Mouse (Mus musculus): ENCODE results near the gene Ptcd2. TPM values are rescaled to one million over a fixed set of nuclear protein-coding genes. Genes with fewer than 3 reads are reported as not detected.
A peak's percentile ranks its signal among the peaks of the same experiment; 100 is the strongest.

The Ptcd2 gene
- polyA plus RNA-seq, 1 experiment, result 10.8 TPM

GRCm38 (mm10) chr13:99378223-99378622 is 33.7 kb upstream of the Ptcd2 start:
- no peaks in the 10 kb centered on the region for H3K4me1 ChIP-seq (ENCODE audit: control insufficient read depth, insufficient read depth, low read length)
- H3K4me3 ChIP-seq (replicated peaks; ENCODE audit: extremely low read depth, low read depth, low read length), result no peak overlapping the region
- WGBS, result 68% methylated on average over 1 of the region's 1 CpGs
- DNase-seq, result no peak
- TF ChIP-seq CTCF (IDR thresholded peaks at IDR 0.05; ENCODE audit: insufficient read depth, low read length) (no peak), POLR2A (IDR thresholded peaks at IDR 0.05; ENCODE audit: borderline replicate concordance, extremely low read depth, low read depth, low read length) (no peak)

- WGBS, result 63% methylated on average over 6 of the region's 6 CpGs
- no peak for DNase-seq
- H3K4me3 ChIP-seq (replicated peaks; ENCODE audit: extremely low read depth, low read depth, low read length), result no peak overlapping the region
- no peaks in the 10 kb centered on the region for H3K4me1 ChIP-seq (ENCODE audit: control insufficient read depth, insufficient read depth, low read length)
- TF ChIP-seq CTCF (IDR thresholded peaks at IDR 0.05; ENCODE audit: insufficient read depth, low read length), result no peak
- TF ChIP-seq POLR2A (IDR thresholded peaks at IDR 0.05; ENCODE audit: borderline replicate concordance, extremely low read depth, low read depth, low read length), result no peak
Measured at GRCm38 (mm10) chr13:99377055-99377454, 32.5 kb upstream of the Ptcd2 start.

- 36% methylated on average over 6 of the region's 6 CpGs for WGBS
- TF ChIP-seq CTCF (IDR thresholded peaks at IDR 0.05; ENCODE audit: insufficient read depth, low read length), result peak; percentile 59
- no peak for TF ChIP-seq POLR2A (IDR thresholded peaks at IDR 0.05; ENCODE audit: borderline replicate concordance, extremely low read depth, low read depth, low read length)
- Histone ChIP-seq H3K4me1 (ENCODE audit: control insufficient read depth, insufficient read depth, low read length) (no peaks in the 10 kb centered on the region), H3K4me3 (replicated peaks; ENCODE audit: extremely low read depth, low read depth, low read length) (no peak overlapping the region)
- DNase-seq, result peak; percentile 68
Measured at GRCm38 (mm10) chr13:99375550-99375949, 31.0 kb upstream of the Ptcd2 start.

GRCm38 (mm10) chr13:99374191-99374590 is 29.7 kb upstream of the Ptcd2 start:
- H3K4me3 ChIP-seq (replicated peaks; ENCODE audit: extremely low read depth, low read depth, low read length), result no peak overlapping the region
- no peaks in the 10 kb centered on the region for H3K4me1 ChIP-seq (ENCODE audit: control insufficient read depth, insufficient read depth, low read length)
- TF ChIP-seq POLR2A (IDR thresholded peaks at IDR 0.05; ENCODE audit: borderline replicate concordance, extremely low read depth, low read depth, low read length) (no peak), CTCF (IDR thresholded peaks at IDR 0.05; ENCODE audit: insufficient read depth, low read length) (no peak)
- WGBS, result 80% methylated on average over 4 of the region's 4 CpGs
- DNase-seq, result no peak

DNA sequence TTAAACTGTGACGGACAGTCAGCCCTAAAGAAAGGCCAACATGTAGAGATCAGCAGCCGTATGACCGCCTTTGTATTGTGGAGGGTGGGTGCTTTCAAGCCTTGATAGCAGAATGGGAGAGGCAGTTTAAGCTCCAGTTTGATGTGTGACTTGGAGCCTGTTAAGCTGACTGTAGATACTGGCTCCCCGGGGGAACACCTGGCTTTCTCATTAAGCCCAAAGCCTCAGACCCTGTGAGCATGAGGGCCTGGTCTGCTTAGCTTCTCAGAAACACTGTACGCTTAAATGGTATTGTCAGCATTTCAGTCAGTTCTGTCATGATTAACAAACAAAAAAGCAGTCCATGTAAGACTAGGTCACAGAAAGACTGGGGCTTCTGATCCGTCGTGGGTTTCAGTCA is 29.2 kb upstream of the Ptcd2 start:
- Histone ChIP-seq H3K4me3 (replicated peaks; ENCODE audit: extremely low read depth, low read depth, low read length) (no peak overlapping the region), H3K4me1 (ENCODE audit: control insufficient read depth, insufficient read depth, low read length) (no peaks in the 10 kb centered on the region)
- WGBS, result 80% methylated on average over 7 of the region's 7 CpGs
- TF ChIP-seq CTCF (IDR thresholded peaks at IDR 0.05; ENCODE audit: insufficient read depth, low read length) (no peak), POLR2A (IDR thresholded peaks at IDR 0.05; ENCODE audit: borderline replicate concordance, extremely low read depth, low read depth, low read length) (no peak)
- DNase-seq, result no peak

- TF ChIP-seq POLR2A (IDR thresholded peaks at IDR 0.05; ENCODE audit: borderline replicate concordance, extremely low read depth, low read depth, low read length), result no peak
- no peak for TF ChIP-seq CTCF (IDR thresholded peaks at IDR 0.05; ENCODE audit: insufficient read depth, low read length)
- Histone ChIP-seq H3K4me1 (ENCODE audit: control insufficient read depth, insufficient read depth, low read length) (no peaks in the 10 kb centered on the region), H3K4me3 (replicated peaks; ENCODE audit: extremely low read depth, low read depth, low read length) (no peak overlapping the region)
- no peak for DNase-seq
- 92% methylated on average over 5 of the region's 5 CpGs for WGBS
Measured at GRCm38 (mm10) chr13:99371285-99371684, 26.8 kb upstream of the Ptcd2 start.

DNA sequence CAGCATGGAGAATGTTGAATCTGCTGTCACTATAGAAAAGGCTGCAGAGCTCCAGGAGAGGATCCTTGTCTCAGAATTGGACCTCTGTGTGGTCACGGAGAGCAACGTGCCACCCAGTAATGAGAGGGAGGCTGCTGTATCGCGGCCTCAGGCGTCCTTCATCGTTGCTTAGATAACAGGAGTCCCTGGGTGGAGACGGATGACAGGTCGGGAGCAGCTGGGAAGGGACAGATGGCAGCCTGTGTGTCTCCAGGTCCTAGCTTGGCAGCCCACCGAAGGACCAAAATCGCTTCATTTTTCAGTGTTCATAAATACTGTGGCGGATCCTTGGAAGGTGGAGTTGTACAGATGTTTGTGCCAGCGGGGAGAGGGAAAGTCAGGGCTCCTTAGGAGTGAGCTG is 24.6 kb upstream of the Ptcd2 start:
- Histone ChIP-seq H3K4me1 (ENCODE audit: control insufficient read depth, insufficient read depth, low read length) (no peaks in the 10 kb centered on the region), H3K4me3 (replicated peaks; ENCODE audit: extremely low read depth, low read depth, low read length) (no peak overlapping the region)
- no peak for DNase-seq
- no peak for TF ChIP-seq POLR2A (IDR thresholded peaks at IDR 0.05; ENCODE audit: borderline replicate concordance, extremely low read depth, low read depth, low read length)
- 73% methylated on average over 12 of the region's 12 CpGs for WGBS

DNA sequence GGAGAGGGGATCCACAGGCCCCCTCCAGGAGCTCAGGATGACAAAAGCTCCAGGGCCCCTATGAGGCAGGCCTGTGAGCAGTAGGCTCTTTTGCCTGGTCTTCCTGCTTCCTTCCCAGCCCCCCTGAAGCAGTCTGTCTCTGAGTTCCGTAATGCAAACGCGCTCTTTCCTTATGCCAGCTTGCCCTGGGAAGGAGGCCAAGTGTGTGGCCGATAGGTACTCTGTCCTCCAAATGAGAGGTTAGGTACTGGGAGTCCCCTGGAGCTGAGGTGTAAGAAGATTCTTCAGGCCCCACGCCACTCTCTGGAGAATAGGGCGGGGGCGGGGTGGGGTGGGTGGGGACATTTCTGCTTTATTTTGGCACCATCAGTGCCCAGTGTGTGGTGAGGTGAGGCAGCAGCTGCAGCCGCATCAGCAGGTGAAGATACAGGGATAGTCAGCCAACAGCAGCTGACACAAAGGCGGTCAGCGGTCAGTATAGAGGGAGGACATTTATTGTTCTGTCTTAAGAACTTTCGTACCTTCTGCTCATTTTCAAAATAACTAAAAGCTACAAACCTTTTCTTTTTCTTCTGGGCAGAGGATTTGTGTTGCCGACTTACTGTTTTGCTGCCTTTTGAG is 23.2 kb upstream of the Ptcd2 start:
- no peak overlapping the region for H3K4me3 ChIP-seq (replicated peaks; ENCODE audit: extremely low read depth, low read depth, low read length)
- H3K4me1 ChIP-seq (ENCODE audit: control insufficient read depth, insufficient read depth, low read length), result no peaks in the 10 kb centered on the region
- 82% methylated on average over 12 of the region's 12 CpGs for WGBS
- no peak for TF ChIP-seq POLR2A (IDR thresholded peaks at IDR 0.05; ENCODE audit: borderline replicate concordance, extremely low read depth, low read depth, low read length)
- no peak for TF ChIP-seq CTCF (IDR thresholded peaks at IDR 0.05; ENCODE audit: insufficient read depth, low read length)
- no peak for DNase-seq

DNA sequence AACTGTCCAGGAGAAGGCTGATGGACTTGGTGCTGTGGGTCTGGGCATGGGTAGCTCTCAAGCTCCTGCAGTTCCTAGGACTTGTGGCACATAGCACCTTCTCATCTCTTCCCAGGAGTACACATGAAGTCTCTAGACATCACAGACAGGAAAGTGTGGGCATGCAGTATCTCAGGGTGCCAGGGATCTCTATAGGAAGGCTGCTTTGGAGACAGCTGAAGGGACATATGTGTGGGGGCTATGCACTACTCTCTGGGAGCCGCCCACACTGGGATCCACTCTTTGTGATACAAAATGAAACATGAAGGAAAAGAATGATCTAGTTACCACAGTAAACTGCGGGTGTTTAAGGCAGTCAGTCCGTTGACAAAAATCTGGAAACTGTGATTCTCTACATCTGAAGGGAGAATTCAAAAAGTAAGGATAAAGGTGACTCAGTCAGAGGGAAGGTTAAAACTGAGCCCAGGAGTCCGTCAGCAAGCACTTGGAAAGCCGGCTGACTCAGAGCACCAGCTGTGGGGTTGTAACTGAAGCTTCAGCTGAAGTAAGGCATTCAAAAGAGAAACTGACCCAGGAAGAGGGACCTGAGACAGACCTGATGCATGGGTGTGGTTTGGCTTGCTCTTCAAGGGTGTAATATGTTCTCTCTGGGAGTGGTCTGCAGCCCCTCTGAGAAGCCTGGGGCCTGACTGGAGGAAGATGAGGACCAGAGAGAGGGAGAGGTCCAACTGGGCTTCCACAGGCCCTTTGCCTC is 22.1 kb upstream of the Ptcd2 start:
- H3K4me3 ChIP-seq (replicated peaks; ENCODE audit: extremely low read depth, low read depth, low read length), result no peak overlapping the region
- 89% methylated on average over 5 of the region's 5 CpGs for WGBS
- DNase-seq, result no peak
- no peak for TF ChIP-seq CTCF (IDR thresholded peaks at IDR 0.05; ENCODE audit: insufficient read depth, low read length)
- no peak for TF ChIP-seq POLR2A (IDR thresholded peaks at IDR 0.05; ENCODE audit: borderline replicate concordance, extremely low read depth, low read depth, low read length)
- H3K4me1 ChIP-seq (ENCODE audit: control insufficient read depth, insufficient read depth, low read length), result no peaks in the 10 kb centered on the region

DNA sequence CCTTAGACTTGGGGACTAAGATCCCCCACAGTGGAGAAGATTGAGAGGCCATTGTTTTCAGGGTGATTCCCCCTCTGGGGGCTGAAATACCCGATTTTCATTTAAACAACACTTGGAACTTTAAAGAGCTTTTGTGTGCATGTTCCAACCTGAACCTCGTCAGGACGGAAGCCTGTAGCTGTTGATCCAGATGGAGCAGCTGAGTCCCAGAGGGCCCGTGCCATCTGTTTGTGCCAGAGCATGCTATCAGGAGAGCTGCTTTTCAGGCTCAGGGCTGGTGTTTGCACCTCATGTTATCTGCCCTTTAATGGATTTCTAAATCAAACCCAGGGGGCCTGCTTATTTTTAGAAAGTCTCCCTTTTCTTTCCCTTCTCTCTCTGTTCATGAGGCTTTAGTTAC is 19.4 kb upstream of the Ptcd2 start:
- Histone ChIP-seq H3K4me3 (replicated peaks; ENCODE audit: extremely low read depth, low read depth, low read length) (no peak overlapping the region), H3K4me1 (ENCODE audit: control insufficient read depth, insufficient read depth, low read length) (no peaks in the 10 kb centered on the region)
- no peak for DNase-seq
- 67% methylated on average over 4 of the region's 4 CpGs for WGBS
- TF ChIP-seq POLR2A (IDR thresholded peaks at IDR 0.05; ENCODE audit: borderline replicate concordance, extremely low read depth, low read depth, low read length) (no peak), CTCF (IDR thresholded peaks at IDR 0.05; ENCODE audit: insufficient read depth, low read length) (no peak)

Data from lung, adult 2 months (tissue).